Mouse (Mus musculus) G1E-ER4 (cell line): ENCODE results near the gene Fgfr4. TPM values are rescaled to one million over a fixed set of nuclear protein-coding genes. Genes with fewer than 3 reads are reported as not detected.

Experiments
- GATA1 ChIP-seq: IDR thresholded peaks from one replicate; pipeline ENCODE4 v1.8.0; 2012; ENCODE audit warnings: low read length, inconsistent platforms
- polyA plus RNA-seq: library from polyadenylated mRNA; stranded (reverse); fragments of >175 nt; gene quantifications from 2 replicates; pipeline ENCODE4 v1.2.3, GENCODE M21; 2012

The Fgfr4 gene
- not detected in 2 replicates for polyA plus RNA-seq

DNA sequence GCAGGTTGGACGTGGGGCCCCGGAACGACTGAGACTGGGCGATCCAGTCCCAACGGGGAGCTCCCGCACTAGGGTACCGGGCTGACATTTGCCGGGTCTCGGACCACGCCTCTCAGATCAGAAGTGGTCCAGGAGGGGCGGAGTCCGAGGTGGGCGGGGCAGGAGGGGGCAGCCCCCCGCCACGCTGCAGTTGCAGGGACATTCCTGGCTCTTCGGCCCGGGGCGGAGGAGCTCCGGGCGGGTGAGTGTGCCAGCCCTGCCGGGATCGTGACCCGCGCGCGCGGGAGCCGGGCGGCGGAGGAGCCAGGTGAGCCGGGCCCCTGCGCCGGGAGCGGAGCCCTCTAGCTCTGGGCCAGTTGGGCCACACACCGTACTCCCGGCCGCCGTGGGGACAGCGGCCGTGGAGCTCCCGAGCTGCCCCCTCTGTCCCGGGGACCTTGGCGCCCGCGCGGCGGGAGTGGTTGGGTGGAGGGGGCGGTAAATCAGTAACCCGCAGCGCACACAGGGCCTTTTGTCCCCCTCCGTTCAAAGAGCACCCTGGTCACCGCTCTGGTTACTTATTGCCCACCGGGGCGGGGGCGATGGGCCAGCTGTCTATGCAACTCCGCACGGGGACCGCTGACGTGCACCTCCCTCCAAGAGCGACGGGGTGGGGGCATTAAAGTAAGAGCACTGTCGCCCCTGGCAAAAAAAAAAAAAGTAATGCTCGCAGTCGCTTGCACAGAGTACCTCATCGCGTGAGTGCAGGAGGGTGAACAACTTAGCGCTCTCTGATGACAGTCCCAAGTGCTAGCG is at the start of gene Fgfr4:
Fgfr4 (plus strand) TSS at position 20 of the 795 bp plus-strand sequence.
- no peak for TF ChIP-seq GATA1

- TF ChIP-seq GATA1, result no peak
These were observed 49.1 kb upstream of the Fgfr4 start for GRCm38 (mm10) chr13:55103351-55103750.

DNA sequence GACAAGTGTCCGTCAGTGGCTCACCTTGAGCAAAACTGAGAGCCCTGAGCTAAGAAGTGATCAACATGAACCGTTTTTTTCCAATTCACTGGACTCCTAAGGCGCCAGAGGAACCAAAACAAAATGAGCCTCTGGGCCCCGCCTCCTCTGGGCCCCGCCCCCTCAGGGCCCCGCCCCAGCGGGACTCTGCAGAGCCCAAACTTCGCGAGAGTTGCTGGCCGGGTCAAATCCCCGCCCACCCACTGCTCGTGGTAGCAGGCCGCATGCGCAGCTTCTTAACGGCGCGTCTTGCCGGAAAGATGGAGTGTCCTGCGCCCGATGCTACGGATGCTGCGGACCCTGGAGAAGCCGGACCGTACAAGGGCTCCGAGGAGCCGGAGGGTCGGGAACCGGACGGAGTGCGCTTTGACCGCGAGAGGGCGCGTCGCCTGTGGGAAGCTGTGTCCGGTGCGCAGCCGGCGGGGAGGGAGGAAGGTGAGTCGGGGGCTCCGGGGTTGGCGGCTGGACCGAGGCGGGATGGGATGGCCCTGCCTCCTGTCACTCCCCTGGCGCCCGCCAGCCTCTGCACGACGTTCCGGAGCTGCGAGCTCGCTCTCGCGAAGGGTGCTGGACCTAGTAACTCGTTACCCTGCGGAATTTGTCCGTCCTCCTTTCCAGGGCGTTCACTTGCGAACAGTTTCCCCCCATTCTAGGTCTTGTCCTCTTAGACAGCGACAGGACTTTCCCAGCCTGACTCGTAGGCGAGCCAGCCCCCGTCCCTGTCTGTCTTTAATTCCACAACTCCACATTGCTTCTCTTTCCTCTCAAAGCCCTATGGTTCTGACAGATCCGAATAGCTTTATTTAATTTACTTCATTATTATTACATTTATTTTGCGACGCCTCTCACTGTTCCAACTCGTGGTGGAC is 47.1 kb upstream of the Fgfr4 start, which contains the start of gene Zfp346:
Zfp346 (plus strand) TSS at position 267 of the 908 bp plus-strand sequence.
- TF ChIP-seq GATA1, result no peak

DNA sequence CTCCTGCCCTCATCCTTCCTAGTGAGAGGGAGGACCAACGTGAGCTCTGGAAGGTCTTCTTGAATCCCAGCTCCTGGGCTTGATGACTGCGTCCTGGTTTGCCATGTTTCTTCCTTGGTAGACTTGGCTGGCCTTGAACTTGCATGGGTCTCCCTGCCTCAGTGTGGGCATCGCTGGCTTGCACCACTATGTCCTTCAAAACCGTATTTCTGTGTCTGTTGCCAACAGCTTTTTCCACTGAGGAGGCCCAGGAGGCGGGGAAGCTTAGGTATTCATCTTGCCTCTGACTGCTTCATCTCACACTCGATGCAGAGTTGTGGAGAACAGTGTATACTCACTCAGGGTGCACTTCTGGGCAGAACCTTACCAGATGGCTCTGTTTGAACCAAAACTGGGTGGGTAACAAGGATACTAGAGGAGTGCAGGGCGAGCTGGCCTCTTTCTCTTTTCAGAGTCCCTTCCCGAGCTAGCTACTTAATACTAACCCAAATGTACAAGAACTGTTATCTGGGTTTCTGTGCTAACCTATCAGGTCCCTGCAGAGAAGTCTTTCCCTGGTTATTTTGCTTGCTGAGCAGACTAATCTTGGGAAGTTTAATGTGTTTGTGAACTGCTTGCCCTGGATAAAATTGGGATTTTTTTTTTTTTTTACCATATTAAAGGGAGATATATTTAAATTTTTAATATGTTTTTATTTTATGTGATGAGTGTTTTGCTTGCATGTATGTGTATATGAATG is 46.3 kb upstream of the Fgfr4 start:
- no peak for TF ChIP-seq GATA1

DNA sequence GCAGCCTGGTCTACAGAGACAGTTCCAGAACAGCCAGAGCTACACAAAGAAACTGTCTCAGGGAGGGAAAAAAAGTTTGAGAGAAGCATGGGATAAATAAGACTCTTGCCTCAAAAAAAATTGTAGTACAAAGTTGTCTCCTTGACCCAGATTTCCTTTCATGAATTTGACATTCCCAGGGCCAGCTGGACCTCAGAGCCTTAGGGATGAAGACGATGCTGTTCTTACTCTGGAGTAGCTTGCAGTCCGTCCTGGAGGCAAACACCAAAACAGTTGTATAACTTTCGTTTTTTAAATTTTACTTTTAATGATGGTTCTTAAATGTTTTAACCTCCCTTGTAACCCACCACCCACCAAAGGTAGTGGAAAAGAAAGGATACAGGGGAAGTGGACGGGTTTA is 45.3 kb upstream of the Fgfr4 start:
- TF ChIP-seq GATA1, result no peak

DNA sequence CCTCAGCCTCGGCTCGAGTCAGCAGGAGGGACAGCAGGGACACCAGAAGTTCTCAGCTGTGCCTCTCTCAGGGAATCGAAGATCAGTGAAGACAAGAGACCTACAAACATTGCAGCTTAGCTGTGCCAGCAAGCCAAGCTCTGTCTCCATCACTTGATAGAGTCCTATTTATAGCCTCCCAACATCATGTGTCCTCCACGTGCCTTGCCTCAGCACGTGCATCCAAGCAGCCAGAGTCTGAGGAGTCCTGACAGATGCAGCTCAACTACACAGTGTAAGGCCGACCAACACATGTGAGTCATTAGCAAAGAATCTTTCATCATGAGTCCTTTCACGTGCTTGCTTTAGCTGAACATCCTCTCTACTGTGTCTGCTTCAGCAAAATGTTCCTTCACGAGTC is 44.7 kb upstream of the Fgfr4 start:
- no peak for TF ChIP-seq GATA1

DNA sequence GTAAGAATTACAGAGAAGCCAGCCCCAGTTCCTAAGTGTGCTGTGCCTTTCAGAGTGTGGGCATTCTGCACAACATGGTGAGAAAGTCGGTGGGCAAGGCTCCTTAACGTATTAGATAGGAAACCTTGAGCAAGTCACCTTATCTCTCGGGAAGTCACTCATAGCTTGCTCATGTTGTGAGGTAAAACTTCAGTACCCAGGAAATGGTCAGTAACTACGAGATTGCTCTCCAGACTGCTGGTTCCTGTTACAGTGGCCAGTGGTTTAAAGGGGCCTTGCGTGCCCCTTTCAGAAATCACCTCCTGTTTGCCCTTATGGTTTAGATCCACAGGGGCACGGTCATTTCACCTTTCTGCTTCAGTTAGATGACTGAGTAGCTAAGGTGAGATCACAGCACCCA is 38.1 kb upstream of the Fgfr4 start:
- TF ChIP-seq GATA1, result no peak

GRCm38 (mm10) chr13:55124903-55125302 is 27.5 kb upstream of the Fgfr4 start:
- TF ChIP-seq GATA1, result no peak

- no peak for TF ChIP-seq GATA1
These were observed 19.0 kb upstream of the Fgfr4 start, which contains the start of gene Gm17617 for GRCm38 (mm10) chr13:55133448-55133847. Gm17617 (minus strand) TSS chr13:55133548.

DNA sequence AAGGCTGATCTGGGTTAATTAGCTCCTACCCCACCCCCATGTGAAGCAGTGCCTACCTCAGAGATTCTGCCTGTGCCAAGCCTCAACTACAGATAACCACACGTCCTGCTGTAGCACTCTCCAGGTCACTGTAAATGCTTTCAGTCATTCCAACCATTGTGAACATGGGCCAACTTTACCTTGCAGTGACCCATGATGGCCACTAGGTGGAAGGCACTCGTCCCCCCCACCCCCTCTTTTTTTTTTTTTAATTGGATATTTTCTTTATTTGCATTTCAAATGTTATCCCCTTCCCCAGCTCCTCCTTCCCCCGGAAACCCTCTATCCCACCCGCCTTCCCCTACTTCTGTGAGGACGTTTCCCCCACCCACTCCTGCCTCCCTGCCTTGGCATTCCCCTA is 17.1 kb upstream of the Fgfr4 start:
- TF ChIP-seq GATA1, result no peak

DNA sequence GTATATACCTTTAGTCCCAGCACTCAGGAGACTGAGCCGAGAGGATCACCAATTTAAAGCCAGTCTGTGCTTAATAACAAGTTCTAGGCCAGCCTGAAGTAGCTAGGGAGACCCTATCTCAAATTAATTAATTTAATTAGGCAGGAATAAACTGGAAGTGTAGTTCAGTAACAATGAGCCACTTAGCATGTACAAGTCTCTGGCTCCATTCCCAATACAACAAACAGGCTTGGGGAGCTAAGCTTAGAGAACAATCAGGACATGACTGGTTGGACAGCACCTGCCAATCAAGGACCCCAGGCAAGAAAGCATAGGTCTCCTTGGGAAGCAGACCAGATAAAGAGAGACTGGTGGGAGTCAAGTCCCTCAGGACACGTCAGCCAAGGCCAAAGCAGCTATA is 12.2 kb upstream of the Fgfr4 start:
- no peak for TF ChIP-seq GATA1

DNA sequence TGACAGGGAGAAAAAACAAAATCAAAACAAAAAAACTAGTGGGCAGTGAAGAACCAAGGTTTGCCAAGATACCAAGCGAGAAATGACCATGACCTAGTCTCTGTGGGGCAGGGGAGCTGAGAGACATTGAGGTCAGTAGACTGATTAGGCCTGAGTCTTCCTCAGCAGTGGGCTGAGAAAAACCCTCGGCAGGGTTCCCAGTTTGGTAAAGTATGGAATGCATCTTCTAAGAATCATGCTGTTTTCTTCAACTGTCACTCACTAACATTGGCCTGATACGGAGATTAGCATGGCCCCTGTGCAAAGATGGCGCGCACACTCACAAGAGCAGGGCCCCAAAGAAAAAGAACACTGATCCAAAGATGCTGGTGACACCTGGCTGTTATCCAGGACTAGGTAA is 1.5 kb downstream of the Fgfr4 start:
- no peak for TF ChIP-seq GATA1

DNA sequence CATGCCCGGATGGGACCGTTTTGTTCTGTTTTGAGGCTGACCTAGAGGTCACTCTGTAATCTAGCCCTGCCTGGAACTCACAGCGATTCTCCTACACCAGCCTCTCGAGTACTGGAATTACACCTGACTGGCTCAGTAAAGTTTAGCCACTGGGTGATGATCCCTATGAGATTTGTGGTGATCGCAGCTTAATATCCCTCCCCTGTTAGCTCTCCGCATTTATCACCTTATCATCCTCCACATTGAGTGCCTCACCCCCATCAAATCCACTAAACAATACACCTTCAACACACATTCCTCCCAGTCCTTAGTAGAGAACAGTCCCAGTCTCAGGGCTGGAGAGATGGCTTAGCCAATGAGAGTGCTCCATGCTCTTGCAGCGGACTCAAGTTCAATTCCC is 9.9 kb downstream of the Fgfr4 start:
- no peak for TF ChIP-seq GATA1

DNA sequence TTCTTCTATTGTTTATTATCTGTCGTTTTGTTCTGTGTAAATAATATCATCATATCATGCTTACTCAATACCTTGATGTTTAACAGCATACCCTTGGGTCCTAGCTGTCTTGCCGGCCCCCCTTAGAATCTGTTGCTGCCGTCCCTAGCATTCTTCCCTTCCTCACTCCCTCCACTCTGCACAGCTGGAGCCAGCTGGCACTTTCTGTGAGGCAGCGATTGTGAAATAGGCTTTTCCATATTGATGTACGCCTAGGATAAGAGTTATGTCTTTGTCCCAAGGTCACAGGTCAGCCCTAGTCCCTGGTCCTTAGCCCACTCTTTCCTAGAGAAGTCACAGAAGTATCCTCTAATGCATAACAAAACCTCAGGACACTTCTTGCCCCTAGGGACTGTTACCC is 11.1 kb downstream of the Fgfr4 start:
- TF ChIP-seq GATA1, result no peak

DNA sequence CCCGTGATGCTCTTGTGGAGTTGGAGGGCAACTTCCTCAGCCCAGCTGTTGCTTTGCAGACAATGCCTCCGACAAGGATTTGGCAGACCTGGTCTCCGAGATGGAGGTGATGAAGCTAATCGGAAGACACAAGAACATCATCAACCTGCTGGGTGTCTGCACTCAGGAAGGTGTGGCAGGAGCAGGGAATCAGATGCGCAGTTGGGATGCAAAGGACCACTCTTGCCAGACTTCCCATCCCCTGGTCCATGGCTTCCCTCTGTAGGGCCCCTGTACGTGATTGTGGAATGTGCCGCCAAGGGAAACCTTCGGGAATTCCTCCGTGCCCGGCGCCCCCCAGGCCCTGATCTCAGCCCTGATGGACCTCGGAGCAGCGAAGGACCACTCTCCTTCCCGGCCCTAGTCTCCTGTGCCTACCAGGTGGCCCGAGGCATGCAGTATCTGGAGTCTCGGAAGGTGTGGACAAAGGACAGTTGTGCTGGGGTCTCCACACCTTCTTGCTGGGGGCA is 13.4 kb downstream of the Fgfr4 start:
- no peak for TF ChIP-seq GATA1
